Mouse (Mus musculus) heart, postnatal 0 days (tissue): ENCODE data around the gene Ndrg4. TPM values are rescaled to one million over a fixed set of nuclear protein-coding genes. Genes with fewer than 3 reads are reported as not detected.

ENCODE experiments used
- ATAC-seq: fragments of 200-750 bp; cut with Nextera tagmentation; 2 replicates; pipeline ENCODE4 v1.8.0; 2017; ENCODE audit warnings: low read depth, moderate number of reproducible peaks, moderate library complexity; ENCODE audit not compliant: insufficient read depth
- DNase-seq: peaks from one replicate; pipeline ENCODE4 v3.0.0-alpha.2; 2016; ENCODE audit warnings: low spot score
- H3K27ac ChIP-seq: fragments of 300-500 bp; sonication (generic); 2 replicates; pipeline ENCODE4 v1.5.1; 2014; ENCODE audit warnings: low read depth, mild to moderate bottlenecking
- H3K27me3 ChIP-seq: fragments of 300-500 bp; sonication (generic); 2 replicates; pipeline ENCODE4 v1.6.1; 2014; ENCODE audit warnings: low read length, mixed read lengths; ENCODE audit not compliant: control insufficient read depth, insufficient read depth
- H3K36me3 ChIP-seq: fragments of 300-500 bp; sonication (generic); replicated peaks from 2 replicates; pipeline ENCODE4 v1.6.1; 2014; ENCODE audit warnings: low read length, mixed read lengths; ENCODE audit not compliant: control insufficient read depth, insufficient read depth
- H3K4me1 ChIP-seq: fragments of 300-500 bp; sonication (generic); 2 replicates; pipeline ENCODE4 v1.6.1; 2014; ENCODE audit warnings: antibody characterized with exemption; ENCODE audit not compliant: control insufficient read depth, insufficient read depth
- H3K4me2 ChIP-seq: fragments of 300-500 bp; sonication (generic); 2 replicates; pipeline ENCODE4 v1.6.1; 2014; ENCODE audit warnings: low read depth, mild to moderate bottlenecking, low read length, moderate library complexity
- H3K4me3 ChIP-seq: fragments of 300-500 bp; sonication (generic); 2 replicates; pipeline ENCODE4 v1.5.1; 2014; ENCODE audit warnings: low read depth, low read length
- H3K9ac ChIP-seq: fragments of 300-500 bp; sonication (generic); replicated peaks from 2 replicates; pipeline ENCODE4 v1.6.1; 2014; ENCODE audit warnings: low read depth, low read length, mixed read lengths
- H3K9me3 ChIP-seq: fragments of 300-500 bp; sonication (generic); replicated peaks from 2 replicates; pipeline ENCODE4 v1.6.1; 2016; ENCODE audit warnings: low read length; ENCODE audit not compliant: control insufficient read depth
- CTCF ChIP-seq: IDR thresholded peaks from 2 replicates; pipeline ENCODE4 v1.5.1; 2016; ENCODE audit warnings: antibody characterized with exemption, control low read depth, low read depth
- EP300 ChIP-seq: IDR thresholded peaks from 2 replicates; pipeline ENCODE4 v1.6.1; 2016; ENCODE audit warnings: antibody characterized with exemption, low read depth
- WGBS: fragments of 180-500 bp; shearing (Covaris S2); extraction: QIAGEN DNeasy Blood & Tissue Kit; methylation state at CpG from one replicate; pipeline ENCODE4 v1.1.7; 2014; 5-methylcytosine and 5-hydroxymethylcytosine counted together
- polyA plus RNA-seq: library from polyadenylated mRNA; unstranded; fragments of >200 nt; fragmentation: Nextera tagmentation; extraction: Ambion mirVana; gene quantifications from 2 replicates; pipeline ENCODE4 v1.2.1, GENCODE M21; 2015
- total RNA-seq: library from RNA; depleted of rRNA; stranded (reverse); fragments of >200 nt; gene quantifications from 2 replicates; pipeline ENCODE4 v1.2.3, GENCODE M21; 2014; ENCODE audit warnings: low replicate concordance

Gene Ndrg4
- total and polyA plus RNA-seq, 2 experiments from 2014 or later: 425 to 563 TPM

GRCm38 (mm10) chr8:95648251-95648650, 28.5 kb upstream of the Ndrg4 start:
- H3K9me3 ChIP-seq: no peaks in the 10 kb centered on the region

GRCm38 (mm10) chr8:95653351-95653750, 23.4 kb upstream of the Ndrg4 start:
- ATAC-seq (no peak), DNase-seq (no peak)
- no peaks in the 10 kb centered on the region for H3K4me1 ChIP-seq
- H3K4me2 ChIP-seq: no peak overlapping the region
- H3K4me3 ChIP-seq: no peak overlapping the region
- TF ChIP-seq CTCF (no peak), EP300 (no peak)
- no peaks in the 10 kb centered on the region for H3K9me3 ChIP-seq
- no peak overlapping the region for H3K27ac ChIP-seq
- no peaks in the 10 kb centered on the region for H3K27me3 ChIP-seq
- no peak overlapping the region for H3K9ac ChIP-seq
- whole genome bisulfite sequencing: 70% methylated on average over 5 of the region's 5 CpGs
- no peaks in the 10 kb centered on the region for H3K36me3 ChIP-seq

More at GRCm38 (mm10) chr8:95648251-95648650, 28.5 kb upstream of the Ndrg4 start:
- DNase-seq (no peak), ATAC-seq (no peak)
- H3K27ac ChIP-seq: no peak overlapping the region
- 0 out of 2 replicates have a peak, but pooled peaks cover 5% of the 10 kb centered on the region for H3K36me3 ChIP-seq
- no peaks in the 10 kb centered on the region for H3K4me1 ChIP-seq
- no peaks in the 10 kb centered on the region for H3K27me3 ChIP-seq
- TF ChIP-seq EP300 (no peak), CTCF (no peak)
- no peak overlapping the region for H3K4me2 ChIP-seq
- H3K9ac ChIP-seq: no peak overlapping the region
- H3K4me3 ChIP-seq: no peak overlapping the region
- WGBS: 80% methylated on average over 3 of the region's 3 CpGs

- peaks cover 6% of the 10 kb centered on the region; the same call in 1 of the 2 replicates for H3K4me1 ChIP-seq
- no peak overlapping the region for H3K9ac ChIP-seq
- DNase-seq (no peak), ATAC-seq (no peak)
- H3K27ac ChIP-seq: no peak overlapping the region
- TF ChIP-seq CTCF (no peak), EP300 (no peak)
- 76% methylated on average over 7 of the region's 7 CpGs for WGBS
- no peak overlapping the region for H3K4me3 ChIP-seq
- H3K9me3 ChIP-seq: no peaks in the 10 kb centered on the region
- H3K4me2 ChIP-seq: no peak overlapping the region
- no peaks in the 10 kb centered on the region for H3K27me3 ChIP-seq
- H3K36me3 ChIP-seq: no peaks in the 10 kb centered on the region
Observed at GRCm38 (mm10) chr8:95655831-95656230, 20.9 kb upstream of the Ndrg4 start.

GRCm38 (mm10) chr8:95656316-95657002, 20.3 kb upstream of the Ndrg4 start:
- H3K4me3 ChIP-seq: no peak overlapping the region
- no peaks in the 10 kb centered on the region for H3K9me3 ChIP-seq
- H3K4me1 ChIP-seq: peaks cover 6% of the 10 kb centered on the region; the same call in 1 of the 2 replicates
- no peak for ATAC-seq
- no peak for DNase-seq
- 55% methylated on average over 5 of the region's 5 CpGs for WGBS
- no peak overlapping the region for H3K27ac ChIP-seq
- H3K4me2 ChIP-seq: no peak overlapping the region
- H3K9ac ChIP-seq: no peak overlapping the region
- H3K36me3 ChIP-seq: no peaks in the 10 kb centered on the region
- TF ChIP-seq CTCF (no peak), EP300 (no peak)
- no peaks in the 10 kb centered on the region for H3K27me3 ChIP-seq

- Histone ChIP-seq H3K4me3 (no peak overlapping the region), H3K27ac (no peak overlapping the region), H3K9me3 (no peaks in the 10 kb centered on the region), H3K9ac (no peak overlapping the region), H3K4me1 (peaks cover 6% of the 10 kb centered on the region; the same call in 1 of the 2 replicates), H3K27me3 (no peaks in the 10 kb centered on the region), H3K4me2 (no peak overlapping the region), H3K36me3 (no peaks in the 10 kb centered on the region)
- no peak for TF ChIP-seq EP300
- TF ChIP-seq CTCF: no peak
- ATAC-seq (no peak), DNase-seq (no peak)
- 44% methylated on average over 2 of the region's 2 CpGs for WGBS
Observed at GRCm38 (mm10) chr8:95657523-95657922, 19.3 kb upstream of the Ndrg4 start.
